Mouse (Mus musculus) hindbrain, embryonic 10.5 days (tissue): ENCODE measurements at regions not wholly inside any gene's neighbourhood (a gene's known extent, or its start where the extent isn't known, plus 50 kb on each side); places are given as distances from the start of the nearest gene placed in this dataset.

Source experiments
- DNase-seq: peaks from one replicate; pipeline ENCODE4 v3.0.0-alpha.2; 2017; ENCODE audit warnings: low spot score
- H3K27ac ChIP-seq: fragments of 300-500 bp; sonication (generic); 2 replicates; pipeline ENCODE4 v1.5.1; 2016; ENCODE audit warnings: mild to moderate bottlenecking, moderate library complexity
- H3K27me3 ChIP-seq: fragments of 300-500 bp; sonication (generic); 2 replicates; pipeline ENCODE4 v1.6.1; 2016; ENCODE audit warnings: mild to moderate bottlenecking; ENCODE audit not compliant: poor library complexity, insufficient read depth, severe bottlenecking
- H3K36me3 ChIP-seq: fragments of 300-500 bp; sonication (generic); 2 replicates; pipeline ENCODE4 v1.6.1; 2016; ENCODE audit warnings: mild to moderate bottlenecking, moderate library complexity
- H3K4me1 ChIP-seq: fragments of 300-500 bp; sonication (generic); replicated peaks from 2 replicates; pipeline ENCODE4 v1.6.1; 2016; ENCODE audit warnings: mild to moderate bottlenecking
- H3K4me3 ChIP-seq: fragments of 300-500 bp; sonication (generic); 2 replicates; pipeline ENCODE4 v1.5.1; 2016; ENCODE audit warnings: mild to moderate bottlenecking, moderate library complexity
- H3K9me3 ChIP-seq: fragments of 300-500 bp; sonication (generic); 2 replicates; pipeline ENCODE4 v1.6.1; 2016; ENCODE audit warnings: mild to moderate bottlenecking, moderate library complexity
- WGBS: fragments of 180-500 bp; shearing (Covaris S2); methylation state at CpG from one replicate; pipeline ENCODE4 v1.1.7; 2016; 5-methylcytosine and 5-hydroxymethylcytosine counted together

DNA sequence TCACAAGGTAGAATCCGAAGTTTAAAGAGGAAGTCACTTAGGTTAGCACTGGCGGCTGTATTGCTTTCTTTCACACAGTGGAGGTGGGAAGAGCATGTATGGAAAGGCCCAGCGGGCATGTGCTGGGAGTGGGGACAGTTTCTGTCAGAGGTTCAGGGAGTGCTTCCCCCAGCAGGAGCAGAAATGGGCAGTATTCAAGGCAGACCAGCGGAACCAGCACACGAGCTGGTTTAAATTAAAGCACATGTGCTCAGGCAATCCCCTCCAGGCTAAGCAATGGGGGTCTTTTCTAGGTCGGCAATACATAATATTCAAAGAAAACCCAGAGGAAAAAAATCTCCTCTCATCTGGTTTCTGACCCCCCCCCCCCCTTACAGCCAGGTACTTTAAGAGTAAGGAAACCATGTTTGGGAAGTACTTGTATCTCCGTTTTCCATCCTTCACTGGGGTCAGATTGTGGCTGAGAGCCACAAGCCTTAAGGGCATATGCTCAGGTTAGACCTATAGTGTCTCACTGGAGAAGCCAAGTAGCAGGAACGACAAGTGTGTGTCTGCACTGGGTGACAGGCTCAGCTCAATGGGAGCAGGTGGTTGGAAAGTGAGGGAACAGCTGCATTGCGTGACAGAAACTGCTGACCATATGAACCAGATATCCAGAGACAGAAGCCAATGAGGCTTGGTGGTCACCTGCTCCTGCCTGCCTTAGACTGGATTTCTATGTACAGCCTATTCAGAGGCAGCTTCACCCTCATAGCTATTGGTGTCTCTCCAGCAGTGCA is 111.3 kb upstream of the Mycn start:
- H3K4me1 ChIP-seq, result peaks cover 40% of the 10 kb centered on the region
- peak overlapping the region; percentile 12; the same call in 1 of the 2 replicates for H3K27ac ChIP-seq
- 55% methylated on average over 9 of the region's 9 CpGs for WGBS
- H3K36me3 ChIP-seq, result no peaks in the 10 kb centered on the region
- H3K4me3 ChIP-seq, result no peak overlapping the region
- no peaks in the 10 kb centered on the region for H3K9me3 ChIP-seq
- DNase-seq, result no peak
- H3K27me3 ChIP-seq, result no peaks in the 10 kb centered on the region; the same call in 1 of the 2 replicates

DNA sequence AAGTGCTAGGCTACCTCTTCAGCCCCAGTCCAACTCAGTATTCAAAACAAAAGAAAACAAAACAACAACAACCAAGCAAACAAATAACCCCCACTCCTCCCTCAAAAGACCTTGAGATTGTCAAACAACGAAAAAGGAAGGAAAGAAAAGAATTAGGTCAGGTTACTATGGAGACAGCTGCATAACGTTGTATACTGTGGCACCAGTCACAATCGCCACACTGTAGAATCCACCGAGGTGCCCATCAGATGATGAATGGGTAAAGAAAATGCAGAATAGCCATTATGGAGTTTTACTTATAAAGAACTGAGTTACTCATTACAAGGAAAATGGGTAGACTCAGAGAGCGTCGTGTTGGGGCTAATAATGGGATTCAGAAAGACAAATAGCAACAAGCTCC is 110.5 kb upstream of the Mycn start:
- Histone ChIP-seq H3K27me3 (no peaks in the 10 kb centered on the region; the same call in 1 of the 2 replicates), H3K27ac (no peak overlapping the region), H3K4me1 (peaks cover 45% of the 10 kb centered on the region), H3K36me3 (no peaks in the 10 kb centered on the region), H3K9me3 (no peaks in the 10 kb centered on the region), H3K4me3 (no peak overlapping the region)
- no peak for DNase-seq
- 63% methylated on average over 6 of the region's 6 CpGs for WGBS

DNA sequence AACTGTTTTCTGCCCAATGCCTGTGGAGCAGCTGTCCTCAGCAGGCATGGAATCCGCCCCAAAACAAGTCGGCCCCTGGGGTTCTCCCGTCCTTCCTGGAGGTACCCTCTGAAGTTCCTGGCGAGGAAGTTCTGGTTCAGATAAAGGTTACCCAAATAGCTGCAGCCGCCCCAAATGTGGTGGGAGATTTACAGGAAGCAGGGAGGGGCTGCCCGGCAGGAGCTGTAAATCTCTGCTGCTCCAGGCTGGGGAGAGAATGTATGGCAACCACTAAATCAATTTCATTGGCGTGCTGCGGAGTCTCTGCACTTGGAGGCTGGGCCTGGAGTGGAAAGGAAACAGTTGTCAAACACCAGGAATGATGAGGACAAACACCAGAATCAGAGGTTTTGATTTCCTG is 107.9 kb upstream of the Mycn start:
- Histone ChIP-seq H3K9me3 (no peaks in the 10 kb centered on the region), H3K36me3 (no peaks in the 10 kb centered on the region), H3K4me3 (no peak overlapping the region), H3K27me3 (no peaks in the 10 kb centered on the region), H3K4me1 (peaks cover 38% of the 10 kb centered on the region), H3K27ac (no peak overlapping the region; the same call in 1 of the 2 replicates)
- DNase-seq, result peak; percentile 17
- WGBS, result 62% methylated on average over 8 of the region's 8 CpGs

DNA sequence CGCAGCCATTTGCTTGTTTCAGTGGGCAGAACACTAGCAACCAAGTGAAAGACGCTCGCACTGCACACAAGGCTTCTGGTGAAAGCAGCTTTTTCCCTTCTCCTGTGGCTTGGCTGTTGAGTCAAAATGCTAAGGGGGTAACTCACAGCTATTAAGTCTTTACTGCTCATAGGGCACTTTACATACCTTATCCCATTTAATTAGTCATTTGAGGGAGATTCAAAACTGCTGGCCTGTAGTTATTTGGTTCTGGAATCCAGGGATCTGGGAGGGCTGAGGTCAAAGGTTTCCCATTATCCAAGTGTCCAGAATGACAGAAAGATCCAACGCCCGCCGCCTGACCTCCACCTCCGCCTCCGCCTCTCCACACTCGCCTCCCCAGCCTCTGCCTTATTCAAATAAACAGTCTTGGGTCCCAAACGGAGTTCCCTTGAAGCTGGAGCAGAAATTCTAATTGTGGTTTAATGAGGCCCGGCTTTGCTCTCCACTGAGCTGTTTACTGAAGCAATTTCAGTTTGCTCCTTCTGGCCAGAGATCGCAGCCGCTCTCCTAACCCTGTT is 106.5 kb upstream of the Mycn start:
- Histone ChIP-seq H3K36me3 (no peaks in the 10 kb centered on the region), H3K9me3 (no peaks in the 10 kb centered on the region), H3K27me3 (no peaks in the 10 kb centered on the region), H3K27ac (peak overlapping the region; percentile 59; the same call in 1 of the 2 replicates), H3K4me1 (peaks cover 44% of the 10 kb centered on the region), H3K4me3 (peak overlapping the region; percentile 6; the same call in 1 of the 2 replicates)
- 20% methylated on average over 13 of the region's 13 CpGs for WGBS
- peak; percentile 70 for DNase-seq

DNA sequence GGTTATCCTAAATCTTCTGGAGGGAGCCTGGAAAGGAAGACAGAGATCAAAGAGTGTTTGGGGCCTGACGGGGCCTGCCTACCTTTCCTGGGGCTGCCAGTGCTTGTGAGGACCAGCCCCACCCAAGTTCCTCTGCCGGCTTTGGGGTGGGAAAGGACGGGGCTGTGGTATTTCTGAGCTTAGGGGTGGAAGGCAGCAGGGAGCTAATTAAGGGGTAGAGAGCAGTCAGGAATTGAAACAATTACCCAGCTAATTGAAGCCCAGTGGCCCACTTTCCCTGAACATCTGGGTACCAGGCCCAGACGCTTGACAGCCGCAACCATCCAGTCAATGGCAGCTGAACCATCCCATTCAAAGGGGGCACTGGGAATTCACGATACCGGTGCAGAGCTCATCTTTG is 101.2 kb upstream of the Mycn start:
- 56% methylated on average over 7 of the region's 7 CpGs for WGBS
- Histone ChIP-seq H3K4me1 (peaks cover 19% of the 10 kb centered on the region), H3K36me3 (no peaks in the 10 kb centered on the region), H3K27me3 (no peaks in the 10 kb centered on the region), H3K4me3 (no peak overlapping the region), H3K27ac (no peak overlapping the region), H3K9me3 (no peaks in the 10 kb centered on the region)
- DNase-seq, result no peak

DNA sequence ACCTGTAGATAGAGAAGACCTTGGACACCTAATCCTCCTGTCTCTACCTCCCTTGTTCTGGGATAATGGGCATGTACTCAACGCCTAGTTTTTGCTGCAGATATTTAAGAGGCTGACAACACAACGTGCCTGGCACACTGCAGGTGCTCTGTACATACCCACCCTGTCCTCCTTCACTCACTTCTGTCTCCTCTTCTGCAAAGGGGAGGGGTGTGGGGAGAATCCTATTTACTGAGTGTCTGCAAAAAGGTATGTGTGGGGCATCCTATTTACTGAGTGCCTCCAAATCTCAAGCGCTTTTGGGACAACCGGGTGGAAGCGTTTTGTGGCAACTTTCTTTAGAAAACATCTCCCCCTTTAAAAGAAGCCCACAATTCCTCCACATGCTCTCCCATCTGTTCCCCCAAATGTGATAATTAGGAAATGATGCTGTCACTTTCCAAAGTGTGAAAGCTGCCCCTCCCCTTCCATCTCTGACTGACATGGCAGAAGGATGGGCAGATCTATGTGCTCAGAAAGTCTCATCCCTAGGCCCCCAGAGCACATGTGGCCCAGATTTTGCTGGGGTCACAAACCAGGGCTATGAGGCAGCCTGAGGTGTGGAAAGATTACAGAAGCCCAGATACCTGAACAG is 93.5 kb upstream of the Mycn start:
- H3K27me3 ChIP-seq, result no peaks in the 10 kb centered on the region
- H3K4me1 ChIP-seq, result no peaks in the 10 kb centered on the region; the same call in 1 of the 2 replicates
- no peak overlapping the region for H3K27ac ChIP-seq
- H3K4me3 ChIP-seq, result no peak overlapping the region
- no peak for DNase-seq
- no peaks in the 10 kb centered on the region for H3K36me3 ChIP-seq
- WGBS, result 87% methylated on average over 5 of the region's 5 CpGs
- H3K9me3 ChIP-seq, result no peaks in the 10 kb centered on the region

DNA sequence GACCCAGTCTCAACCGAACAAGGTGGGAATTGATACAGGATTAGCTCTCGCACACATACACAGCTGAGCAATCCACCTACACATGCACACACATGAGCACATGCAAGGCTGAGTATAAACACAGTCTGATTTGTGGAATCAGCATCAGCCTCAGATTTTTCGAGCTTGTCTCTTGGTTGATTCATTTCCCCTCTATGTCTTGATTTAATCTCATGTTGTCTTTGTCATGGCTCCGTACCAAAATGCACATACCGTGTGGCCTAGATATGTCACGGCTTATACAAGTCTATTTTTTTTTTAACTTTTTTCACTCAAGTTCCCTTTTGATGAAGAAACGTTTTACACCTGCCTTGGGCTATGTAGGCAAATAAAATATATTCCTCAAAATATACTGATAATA is 88.6 kb upstream of the Mycn start:
- Histone ChIP-seq H3K36me3 (no peaks in the 10 kb centered on the region), H3K9me3 (no peaks in the 10 kb centered on the region), H3K27me3 (no peaks in the 10 kb centered on the region), H3K27ac (no peak overlapping the region), H3K4me3 (no peak overlapping the region), H3K4me1 (peaks cover 12% of the 10 kb centered on the region)
- 92% methylated on average over 7 of the region's 7 CpGs for WGBS
- DNase-seq, result no peak

DNA sequence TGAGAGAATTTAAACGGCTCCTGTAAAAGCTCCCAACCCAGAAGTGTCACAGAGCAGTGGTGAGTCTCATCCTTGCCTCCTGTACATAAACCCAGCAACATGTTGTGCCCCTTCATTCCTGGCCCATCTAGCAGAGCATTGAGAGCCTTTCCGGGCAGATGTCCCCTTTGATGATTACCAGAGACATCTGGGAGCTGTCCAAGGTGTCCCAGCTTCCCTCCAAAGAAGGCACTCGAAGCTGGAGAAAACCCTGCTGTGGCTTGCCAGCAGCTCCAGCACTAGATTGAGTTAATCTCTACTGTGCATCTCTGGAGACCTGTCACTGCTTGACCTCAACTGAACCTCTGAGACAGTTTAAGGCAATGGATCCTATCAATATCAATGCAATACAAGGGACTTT is 86.4 kb upstream of the Mycn start:
- Histone ChIP-seq H3K27ac (no peak overlapping the region), H3K4me3 (no peak overlapping the region), H3K36me3 (no peaks in the 10 kb centered on the region), H3K27me3 (no peaks in the 10 kb centered on the region), H3K9me3 (no peaks in the 10 kb centered on the region), H3K4me1 (peaks cover 19% of the 10 kb centered on the region)
- DNase-seq, result no peak
- 65% methylated on average over 3 of the region's 3 CpGs for WGBS

DNA sequence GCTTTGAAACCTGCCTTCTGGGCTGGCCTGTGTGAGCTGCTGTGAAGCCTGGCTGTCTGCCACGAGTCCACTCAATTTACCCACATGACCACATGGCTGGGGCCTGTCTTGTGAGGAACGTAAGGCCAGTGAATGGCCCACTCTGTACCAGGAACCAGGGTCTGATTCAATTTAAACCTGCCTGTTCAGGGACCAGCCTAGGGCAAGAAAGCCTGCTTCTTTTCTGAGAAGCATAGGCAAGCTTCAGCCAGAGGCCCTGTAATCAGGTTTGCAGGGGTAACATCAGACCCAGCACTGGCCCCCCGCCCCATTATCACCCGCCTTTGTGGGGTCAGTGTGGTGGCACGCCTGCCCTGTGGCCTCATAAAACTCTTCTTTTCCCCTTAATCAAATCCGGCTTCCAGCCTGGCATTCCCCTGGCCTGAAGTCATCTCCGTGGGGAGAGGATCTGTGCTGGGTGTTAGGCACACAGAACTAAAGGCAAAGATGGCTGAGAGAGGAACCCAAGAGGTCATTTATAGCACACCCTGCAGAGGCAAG is 84.4 kb upstream of the Mycn start:
- WGBS, result 58% methylated on average over 7 of the region's 7 CpGs
- no peak overlapping the region for H3K4me3 ChIP-seq

DNA sequence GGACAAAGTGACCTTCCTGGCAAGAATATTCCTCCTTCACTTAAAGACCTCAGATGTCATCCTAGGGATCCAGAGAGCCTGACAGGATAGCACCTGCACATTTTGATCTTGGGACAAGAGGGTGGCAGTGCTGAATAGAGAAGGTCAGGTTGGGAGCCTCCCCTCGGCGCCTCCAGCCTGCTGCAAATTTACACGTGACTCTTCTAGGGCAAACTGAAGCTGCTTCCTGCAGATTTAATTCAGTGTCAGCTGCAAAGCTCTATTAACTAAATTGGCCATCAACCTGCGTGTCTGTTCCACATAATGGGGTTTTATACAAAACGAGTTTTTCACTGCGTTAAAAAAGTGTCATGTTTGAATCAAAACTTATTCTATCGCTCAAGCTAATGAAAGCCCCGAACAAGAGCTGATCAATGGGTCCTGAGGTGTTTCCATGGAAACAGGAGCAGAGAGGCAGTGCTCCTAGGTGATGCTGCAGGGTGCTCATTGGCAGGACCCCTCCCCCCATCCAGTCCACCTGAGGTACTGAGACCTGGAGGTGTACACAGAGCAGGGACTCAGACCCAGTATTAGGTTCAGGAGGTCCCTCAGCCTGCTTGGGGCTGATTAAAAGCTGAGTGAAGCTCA is 82.6 kb upstream of the Mycn start:
- Histone ChIP-seq H3K36me3 (no peaks in the 10 kb centered on the region), H3K27ac (no peak overlapping the region), H3K4me3 (no peak overlapping the region), H3K4me1 (peaks cover 19% of the 10 kb centered on the region), H3K9me3 (no peaks in the 10 kb centered on the region), H3K27me3 (no peaks in the 10 kb centered on the region)
- 60% methylated on average over 8 of the region's 8 CpGs for WGBS
- DNase-seq, result no peak

More for the DNA sequence above, 84.4 kb upstream of the Mycn start:
- H3K36me3 ChIP-seq, result no peaks in the 10 kb centered on the region
- H3K27me3 ChIP-seq, result no peaks in the 10 kb centered on the region
- peak overlapping the region; percentile 60; the same call in 1 of the 2 replicates for H3K27ac ChIP-seq
- peaks cover 19% of the 10 kb centered on the region for H3K4me1 ChIP-seq
- no peaks in the 10 kb centered on the region for H3K9me3 ChIP-seq
- DNase-seq, result peak; percentile 17

DNA sequence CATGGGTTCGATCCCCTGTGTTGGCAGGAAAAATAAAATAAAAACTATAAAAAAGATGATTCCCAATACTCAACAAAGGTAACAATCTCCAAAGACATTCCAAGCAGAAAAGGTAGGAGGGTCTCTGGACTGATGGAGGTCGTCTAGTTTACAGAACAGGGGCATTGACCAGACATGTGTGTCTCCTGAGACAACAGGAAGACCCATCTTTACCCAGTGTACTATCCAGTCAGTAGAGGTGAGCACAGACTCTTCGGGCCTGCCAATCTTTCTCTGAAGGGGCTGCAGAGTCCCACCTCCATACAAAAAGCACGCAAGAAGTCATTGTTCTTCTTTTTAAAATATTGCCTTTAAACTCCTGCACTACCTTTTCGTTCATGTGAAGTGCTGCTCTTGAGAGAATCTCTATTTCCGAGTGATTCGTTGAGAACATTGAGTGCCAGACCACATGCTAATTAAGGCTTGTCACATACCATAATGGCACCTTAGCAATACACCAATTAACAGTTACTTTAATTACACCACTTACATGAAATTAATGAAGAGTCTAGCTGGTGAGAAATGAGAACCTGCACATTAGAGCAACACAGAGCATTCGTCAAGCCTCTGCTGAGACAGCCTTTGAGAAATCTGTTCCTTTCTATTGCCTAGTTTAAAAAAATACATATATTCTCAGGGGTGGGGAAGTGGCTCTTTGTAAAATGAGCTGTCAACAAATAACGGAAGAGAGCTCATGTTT is 69.5 kb upstream of the Mycn start:
- H3K36me3 ChIP-seq, result no peaks in the 10 kb centered on the region
- H3K27me3 ChIP-seq, result no peaks in the 10 kb centered on the region
- no peaks in the 10 kb centered on the region for H3K9me3 ChIP-seq
- H3K4me1 ChIP-seq, result 0 out of 2 replicates have a peak, but pooled peaks cover 3% of the 10 kb centered on the region
- 87% methylated on average over 9 of the region's 9 CpGs for WGBS
- no peak for DNase-seq
- no peak overlapping the region for H3K4me3 ChIP-seq
- no peak overlapping the region for H3K27ac ChIP-seq

DNA sequence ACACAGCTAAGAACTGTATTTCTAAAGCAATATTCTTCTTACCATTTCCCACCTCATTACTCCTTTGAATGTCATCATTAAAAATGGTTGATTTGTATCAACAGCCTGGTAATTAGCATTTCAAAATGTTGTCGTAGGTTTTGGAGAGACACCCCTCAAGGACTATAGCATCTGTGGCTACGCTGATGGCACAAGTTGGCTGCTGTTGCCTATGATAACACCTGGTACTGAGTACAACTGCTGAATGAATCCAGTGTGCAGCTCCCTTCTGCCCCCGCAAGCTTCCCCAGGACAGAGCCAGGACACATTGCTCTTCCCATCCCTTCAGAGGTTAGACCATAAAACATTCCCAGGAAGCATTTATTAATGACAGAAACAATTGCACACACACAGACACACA is 68.7 kb upstream of the Mycn start:
- H3K9me3 ChIP-seq, result no peaks in the 10 kb centered on the region

More for the DNA sequence above, 68.7 kb upstream of the Mycn start:
- Histone ChIP-seq H3K4me1 (0 out of 2 replicates have a peak, but pooled peaks cover 3% of the 10 kb centered on the region), H3K4me3 (no peak overlapping the region), H3K27ac (no peak overlapping the region), H3K36me3 (no peaks in the 10 kb centered on the region), H3K27me3 (no peaks in the 10 kb centered on the region)
- no peak for DNase-seq
- WGBS, result 88% methylated on average over 3 of the region's 3 CpGs
